Mouse (Mus musculus) stomach, postnatal 0 days (tissue): ENCODE results near the gene Kcnj10.

ENCODE experiments used
- CTCF ChIP-seq: IDR thresholded peaks from 2 replicates; pipeline ENCODE4 v1.5.1; 2016; ENCODE audit warnings: antibody characterized with exemption, low read depth, mild to moderate bottlenecking, moderate library complexity
- EP300 ChIP-seq: optimal IDR thresholded peaks from 2 replicates; pipeline ENCODE3; 2016; ENCODE audit warnings: antibody characterized with exemption

GRCm38 (mm10) chr1:172325680-172326535 is 15.1 kb upstream of the Kcnj10 start:
- TF ChIP-seq CTCF (peak; percentile 82), EP300 (no peak)
